Mouse (Mus musculus): Measurements from ENCODE around the gene Calml3. TPM values are rescaled to one million over a fixed set of nuclear protein-coding genes. Genes with fewer than 3 reads are reported as not detected.

Gene Calml3
- polyA plus RNA-seq, 1 experiment from 2014 or later: 10.7 TPM

DNA sequence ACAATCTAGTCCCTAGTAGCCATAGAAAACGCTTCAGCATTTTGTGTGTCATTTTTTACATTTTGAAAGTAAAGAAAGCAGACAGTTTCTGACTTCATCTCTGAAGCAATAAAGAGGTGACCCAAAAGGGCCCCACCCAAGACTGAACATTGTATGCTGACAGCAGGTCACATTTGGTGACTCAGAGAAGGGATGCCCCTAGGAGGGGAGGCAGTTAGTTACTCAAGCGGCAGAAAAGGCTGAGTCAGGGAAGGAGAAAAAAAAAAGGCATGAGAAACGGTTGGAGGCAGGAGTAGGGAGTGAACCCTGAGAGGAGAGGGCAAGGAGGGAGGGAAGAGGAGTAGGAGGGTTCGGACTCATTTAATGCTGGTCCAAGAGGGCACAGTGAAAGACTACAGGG is 18.0 kb upstream of the Calml3 start:
- Histone ChIP-seq H3K36me3 (ENCODE audit: control insufficient read depth, insufficient read depth, low read length) (no peaks in the 10 kb centered on the region), H3K9ac (ENCODE audit: low read depth, low read length) (no peak overlapping the region), H3K27ac (replicated peaks; ENCODE audit: low read depth, low read length) (no peak overlapping the region), H3K4me3 (ENCODE audit: low read depth, low read length) (no peak overlapping the region), H3K27me3 (replicated peaks; ENCODE audit: control insufficient read depth, insufficient read depth, low read length) (no peaks in the 10 kb centered on the region), H3K4me2 (ENCODE audit: low read depth, low read length) (no peak overlapping the region), H3K9me3 (ENCODE audit: control insufficient read depth, low read length) (no peaks in the 10 kb centered on the region), H3K4me1 (ENCODE audit: control insufficient read depth, insufficient read depth, low read length) (no peaks in the 10 kb centered on the region)
- ATAC-seq (ENCODE audit: low read depth) (no peak), DNase-seq (ENCODE audit: low spot score) (no peak)
- 62% methylated on average over 4 of the region's 4 CpGs for WGBS

DNA sequence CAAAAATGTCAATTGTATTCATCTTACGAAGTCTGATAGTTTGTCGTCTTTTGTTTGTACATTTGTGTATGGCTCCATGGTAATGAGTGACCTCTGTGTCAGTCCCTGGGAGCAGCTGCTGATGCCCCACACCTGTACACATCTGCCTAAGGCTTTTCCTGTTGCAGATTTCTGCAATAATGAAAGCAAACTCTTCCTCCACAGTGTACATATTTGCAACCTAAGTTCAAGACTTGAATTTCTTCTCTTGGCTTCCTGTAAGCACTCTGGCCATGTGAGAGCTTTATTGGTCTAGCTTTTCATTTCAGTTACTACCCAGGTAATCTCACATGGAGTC is 14.6 kb upstream of the Calml3 start:
- Histone ChIP-seq H3K9me3 (ENCODE audit: control insufficient read depth, low read length) (no peaks in the 10 kb centered on the region), H3K4me3 (ENCODE audit: low read depth, low read length) (no peak overlapping the region), H3K4me2 (ENCODE audit: low read depth, low read length) (no peak overlapping the region), H3K36me3 (ENCODE audit: control insufficient read depth, insufficient read depth, low read length) (no peaks in the 10 kb centered on the region), H3K27me3 (replicated peaks; ENCODE audit: control insufficient read depth, insufficient read depth, low read length) (no peaks in the 10 kb centered on the region), H3K9ac (ENCODE audit: low read depth, low read length) (no peak overlapping the region), H3K4me1 (ENCODE audit: control insufficient read depth, insufficient read depth, low read length) (no peaks in the 10 kb centered on the region), H3K27ac (replicated peaks; ENCODE audit: low read depth, low read length) (no peak overlapping the region)
- no peak for ATAC-seq (ENCODE audit: low read depth)
- 81% methylated on average over 2 of the region's 2 CpGs for WGBS
- DNase-seq (ENCODE audit: low spot score): no peak

DNA sequence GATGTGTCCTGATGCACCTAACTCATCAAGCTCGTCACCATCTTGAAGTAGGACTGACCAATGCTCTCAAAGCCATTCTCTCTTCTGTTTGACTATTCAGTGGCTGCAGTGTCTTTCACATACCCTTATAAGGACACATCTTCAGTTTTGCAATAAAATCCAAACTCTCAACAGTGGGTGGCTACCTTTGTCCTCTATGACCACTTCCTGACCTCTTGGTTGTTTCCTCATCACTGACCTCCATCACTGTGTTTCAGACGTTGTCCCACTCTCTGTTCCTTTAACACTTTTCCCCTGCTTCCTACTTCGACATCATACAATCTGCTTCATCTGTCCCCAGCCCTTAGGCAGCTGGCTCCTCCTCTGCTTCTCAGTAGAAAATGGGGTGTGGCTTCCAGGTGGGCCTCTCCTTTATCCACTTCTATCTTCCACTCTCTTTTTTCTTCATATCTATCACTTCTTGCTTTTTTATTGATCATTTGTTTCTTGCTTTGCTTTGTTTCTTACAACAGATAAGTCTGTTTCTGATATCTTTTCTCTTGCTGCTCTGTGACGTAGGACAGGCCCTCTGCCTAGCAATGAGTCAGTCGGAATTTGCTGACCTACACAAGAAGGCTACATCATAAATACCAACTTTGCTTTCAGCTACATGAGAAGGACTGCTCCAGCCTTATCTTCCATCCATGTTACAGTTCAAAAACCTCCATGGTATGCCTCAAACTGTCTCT is 14.1 kb upstream of the Calml3 start:
- 71% methylated on average over 5 of the region's 5 CpGs for WGBS
- DNase-seq (ENCODE audit: low spot score): no peak
- no peak overlapping the region for H3K27ac ChIP-seq (replicated peaks; ENCODE audit: low read depth, low read length)
- H3K36me3 ChIP-seq (ENCODE audit: control insufficient read depth, insufficient read depth, low read length): no peaks in the 10 kb centered on the region
- no peaks in the 10 kb centered on the region for H3K4me1 ChIP-seq (ENCODE audit: control insufficient read depth, insufficient read depth, low read length)
- H3K9me3 ChIP-seq (ENCODE audit: control insufficient read depth, low read length): no peaks in the 10 kb centered on the region
- ATAC-seq (ENCODE audit: low read depth): no peak
- H3K4me2 ChIP-seq (ENCODE audit: low read depth, low read length): no peak overlapping the region
- no peak overlapping the region for H3K9ac ChIP-seq (ENCODE audit: low read depth, low read length)
- H3K4me3 ChIP-seq (ENCODE audit: low read depth, low read length): no peak overlapping the region
- no peaks in the 10 kb centered on the region for H3K27me3 ChIP-seq (replicated peaks; ENCODE audit: control insufficient read depth, insufficient read depth, low read length)

GRCm38 (mm10) chr13:3807131-3807827 is 3.2 kb upstream of the Calml3 start:
- Histone ChIP-seq H3K9ac (ENCODE audit: low read depth, low read length) (no peak overlapping the region), H3K4me3 (ENCODE audit: low read depth, low read length) (no peak overlapping the region), H3K4me2 (ENCODE audit: low read depth, low read length) (no peak overlapping the region), H3K27ac (replicated peaks; ENCODE audit: low read depth, low read length) (0 out of 2 replicates have a peak overlapping the region, but pooled peaks have one; percentile 39), H3K4me1 (ENCODE audit: control insufficient read depth, insufficient read depth, low read length) (0 out of 2 replicates have a peak, but pooled peaks cover 8% of the 10 kb centered on the region), H3K27me3 (replicated peaks; ENCODE audit: control insufficient read depth, insufficient read depth, low read length) (no peaks in the 10 kb centered on the region), H3K36me3 (ENCODE audit: control insufficient read depth, insufficient read depth, low read length) (no peaks in the 10 kb centered on the region), H3K9me3 (ENCODE audit: control insufficient read depth, low read length) (no peaks in the 10 kb centered on the region)
- WGBS: 50% methylated on average over 7 of the region's 7 CpGs
- DNase-seq (ENCODE audit: low spot score) (peak; percentile 45), ATAC-seq (ENCODE audit: low read depth) (peak; percentile 55; the same call in 1 of the 2 replicates)

DNA sequence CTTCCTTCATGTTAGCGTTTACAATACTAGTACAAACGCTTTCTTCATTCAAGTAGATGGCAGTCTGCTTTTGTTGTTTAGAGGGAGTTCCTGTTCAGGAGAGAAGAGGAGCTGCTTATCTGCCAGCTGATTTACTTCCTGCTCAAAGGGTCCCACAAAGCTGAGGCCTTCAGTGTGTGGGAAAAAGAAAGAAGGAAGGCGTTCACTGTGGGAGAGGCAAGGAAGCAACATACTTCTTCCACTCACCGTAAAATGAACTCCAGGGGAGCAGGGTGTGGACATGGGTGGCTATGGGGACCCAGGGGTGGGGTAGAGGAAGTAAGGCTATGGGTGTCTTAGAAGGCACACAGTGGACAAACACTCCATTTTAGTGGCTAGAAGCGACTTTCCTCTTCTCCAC is 1.5 kb upstream of the Calml3 start:
- Histone ChIP-seq H3K4me1 (ENCODE audit: control insufficient read depth, insufficient read depth, low read length) (0 out of 2 replicates have a peak, but pooled peaks cover 8% of the 10 kb centered on the region), H3K9ac (ENCODE audit: low read depth, low read length) (no peak overlapping the region), H3K27me3 (replicated peaks; ENCODE audit: control insufficient read depth, insufficient read depth, low read length) (no peaks in the 10 kb centered on the region), H3K27ac (replicated peaks; ENCODE audit: low read depth, low read length) (no peak overlapping the region), H3K9me3 (ENCODE audit: control insufficient read depth, low read length) (no peaks in the 10 kb centered on the region), H3K4me2 (ENCODE audit: low read depth, low read length) (no peak overlapping the region), H3K4me3 (ENCODE audit: low read depth, low read length) (no peak overlapping the region), H3K36me3 (ENCODE audit: control insufficient read depth, insufficient read depth, low read length) (no peaks in the 10 kb centered on the region)
- no peak for DNase-seq (ENCODE audit: low spot score)
- no peak for ATAC-seq (ENCODE audit: low read depth)
- WGBS: 77% methylated on average over 5 of the region's 5 CpGs

DNA sequence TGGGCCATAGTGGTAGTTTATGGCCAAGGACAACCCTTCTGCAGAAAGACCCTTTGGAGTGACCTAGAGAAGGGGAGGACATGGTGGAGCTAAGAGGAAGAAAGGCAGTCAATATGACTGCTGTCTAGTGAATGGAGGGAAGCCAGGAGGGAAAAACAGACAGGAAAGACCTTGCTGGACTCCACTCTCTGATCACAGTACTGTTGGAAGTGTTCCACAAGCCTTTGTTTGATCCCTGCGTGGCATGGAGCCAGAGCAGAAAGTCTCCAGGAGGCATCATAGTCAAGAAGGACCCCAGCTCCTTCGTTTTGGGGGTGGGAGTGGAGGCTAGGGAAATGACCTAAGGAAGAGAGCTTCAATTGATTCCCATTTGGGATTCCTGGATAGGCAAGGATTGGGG is 1.0 kb upstream of the Calml3 start:
- Histone ChIP-seq H3K4me2 (ENCODE audit: low read depth, low read length) (no peak overlapping the region), H3K4me1 (ENCODE audit: control insufficient read depth, insufficient read depth, low read length) (0 out of 2 replicates have a peak, but pooled peaks cover 8% of the 10 kb centered on the region), H3K27ac (replicated peaks; ENCODE audit: low read depth, low read length) (no peak overlapping the region), H3K36me3 (ENCODE audit: control insufficient read depth, insufficient read depth, low read length) (no peaks in the 10 kb centered on the region), H3K9me3 (ENCODE audit: control insufficient read depth, low read length) (no peaks in the 10 kb centered on the region), H3K9ac (ENCODE audit: low read depth, low read length) (no peak overlapping the region), H3K27me3 (replicated peaks; ENCODE audit: control insufficient read depth, insufficient read depth, low read length) (no peaks in the 10 kb centered on the region), H3K4me3 (ENCODE audit: low read depth, low read length) (no peak overlapping the region)
- DNase-seq (ENCODE audit: low spot score): no peak
- no peak for ATAC-seq (ENCODE audit: low read depth)
- 66% methylated on average over 2 of the region's 2 CpGs for WGBS

DNA sequence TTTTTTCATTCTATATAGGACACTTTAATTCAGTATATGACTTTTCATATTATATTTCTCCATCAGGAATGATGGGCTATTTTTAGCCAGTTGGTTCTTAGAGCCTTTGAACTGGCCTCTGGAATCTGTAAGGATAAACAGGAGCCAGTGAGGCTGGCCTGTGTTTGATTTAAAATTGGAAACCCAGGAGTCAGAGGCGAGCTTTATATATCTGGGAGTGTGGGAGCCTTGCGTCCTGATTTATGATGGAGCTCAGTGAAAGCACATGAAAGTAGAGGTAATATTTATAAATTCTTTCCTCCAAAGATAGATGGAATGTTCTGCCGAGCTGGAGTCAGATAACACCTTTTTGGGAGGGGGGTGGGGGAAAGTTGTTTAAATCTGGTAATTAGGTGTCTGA is 4.7 kb downstream of the Calml3 start:
- DNase-seq (ENCODE audit: low spot score): no peak

DNA sequence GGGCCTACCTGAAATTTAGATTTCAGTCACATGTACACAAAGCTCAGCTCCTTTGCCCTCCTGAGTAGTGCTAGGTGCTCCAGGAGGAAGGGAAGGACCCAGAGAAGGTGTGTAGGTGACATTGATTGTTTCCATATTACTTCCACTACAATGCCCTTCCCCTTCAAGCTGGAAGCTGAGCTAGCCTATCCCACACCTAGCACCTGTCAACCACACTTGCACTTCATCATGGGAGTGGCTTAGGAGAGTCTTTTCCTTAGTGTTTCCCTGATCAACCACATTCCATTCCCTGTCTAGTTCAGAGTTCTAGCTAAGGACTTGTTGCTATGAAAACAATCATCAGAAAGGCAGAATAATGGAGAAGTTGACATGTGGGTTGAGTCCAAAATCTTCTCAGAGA is 5.4 kb downstream of the Calml3 start:
- no peak overlapping the region for H3K4me3 ChIP-seq (ENCODE audit: low read depth, low read length)
- DNase-seq (ENCODE audit: low spot score): no peak

More for the DNA sequence above, 4.7 kb downstream of the Calml3 start:
- WGBS: 30% methylated on average over 3 of the region's 3 CpGs
- no peak for ATAC-seq (ENCODE audit: low read depth)
- H3K27me3 ChIP-seq (replicated peaks; ENCODE audit: control insufficient read depth, insufficient read depth, low read length): no peaks in the 10 kb centered on the region
- no peak overlapping the region for H3K4me2 ChIP-seq (ENCODE audit: low read depth, low read length)
- H3K9ac ChIP-seq (ENCODE audit: low read depth, low read length): no peak overlapping the region
- no peaks in the 10 kb centered on the region for H3K9me3 ChIP-seq (ENCODE audit: control insufficient read depth, low read length)
- no peak overlapping the region for H3K4me3 ChIP-seq (ENCODE audit: low read depth, low read length)
- H3K27ac ChIP-seq (replicated peaks; ENCODE audit: low read depth, low read length): 0 out of 2 replicates have a peak overlapping the region, but pooled peaks have one; percentile 33
- 0 out of 2 replicates have a peak, but pooled peaks cover 5% of the 10 kb centered on the region for H3K4me1 ChIP-seq (ENCODE audit: control insufficient read depth, insufficient read depth, low read length)
- no peaks in the 10 kb centered on the region for H3K36me3 ChIP-seq (ENCODE audit: control insufficient read depth, insufficient read depth, low read length)

More for the DNA sequence above, 5.4 kb downstream of the Calml3 start:
- no peaks in the 10 kb centered on the region for H3K9me3 ChIP-seq (ENCODE audit: control insufficient read depth, low read length)
- H3K27ac ChIP-seq (replicated peaks; ENCODE audit: low read depth, low read length): no peak overlapping the region
- H3K4me1 ChIP-seq (ENCODE audit: control insufficient read depth, insufficient read depth, low read length): 0 out of 2 replicates have a peak, but pooled peaks cover 4% of the 10 kb centered on the region
- ATAC-seq (ENCODE audit: low read depth): no peak
- H3K36me3 ChIP-seq (ENCODE audit: control insufficient read depth, insufficient read depth, low read length): no peaks in the 10 kb centered on the region
- H3K9ac ChIP-seq (ENCODE audit: low read depth, low read length): no peak overlapping the region
- no peaks in the 10 kb centered on the region for H3K27me3 ChIP-seq (replicated peaks; ENCODE audit: control insufficient read depth, insufficient read depth, low read length)
- H3K4me2 ChIP-seq (ENCODE audit: low read depth, low read length): no peak overlapping the region

Data from embryonic facial prominence, embryonic 14.5 days (tissue).